Mouse (Mus musculus) retina, postnatal 7 days (tissue): ENCODE results near the gene Agap1.

Experiments
- DNase-seq: peaks from one replicate; pipeline ENCODE4 v3.0.0-alpha.2; 2012; ENCODE audit warnings: low read depth, low spot score

Gene Agap1

DNA sequence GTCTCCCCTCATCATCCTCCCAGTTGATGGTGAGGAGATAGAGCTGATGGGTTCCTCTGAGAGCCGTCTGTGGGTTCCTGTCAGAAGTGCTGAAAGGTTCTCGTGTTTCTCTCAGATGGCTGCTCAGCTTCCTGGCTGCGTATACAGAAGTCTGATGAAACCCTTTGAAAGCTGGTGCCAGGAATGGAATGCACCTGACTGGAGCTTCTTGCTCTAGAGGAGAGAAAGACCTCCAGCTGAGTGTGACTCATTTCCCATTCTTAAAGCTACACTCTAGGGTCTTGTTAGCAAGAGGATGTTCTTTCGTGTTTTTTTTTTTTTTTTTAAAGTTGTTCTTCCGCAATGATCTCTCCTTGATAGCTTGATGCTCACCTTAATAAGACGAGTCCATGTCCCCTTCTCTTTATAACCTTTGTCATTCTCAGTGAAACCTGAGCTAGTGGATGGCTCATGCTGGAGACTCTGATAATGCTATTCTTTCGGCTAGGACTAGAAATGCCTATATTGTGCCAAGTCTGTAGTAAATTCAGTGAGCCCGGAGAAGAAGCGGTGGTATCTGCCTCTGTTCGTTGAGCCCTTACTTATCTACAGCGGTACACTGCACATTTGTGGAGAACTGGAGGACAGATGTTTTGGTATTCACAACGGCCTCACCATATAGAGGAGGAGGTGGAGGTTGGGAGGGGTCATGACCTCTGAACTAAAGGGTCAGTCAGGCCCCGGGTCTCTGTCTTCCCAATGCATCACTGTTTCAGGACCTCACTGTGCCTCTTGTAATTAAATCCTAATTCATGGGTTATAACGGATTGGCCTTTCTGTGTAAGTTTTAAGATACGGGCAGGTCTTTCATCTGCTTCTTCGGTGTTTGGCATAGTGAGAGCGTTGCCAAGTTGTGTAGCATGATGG lies 2.8 kb downstream of the Agap1 start:
- DNase-seq = no peak

DNA sequence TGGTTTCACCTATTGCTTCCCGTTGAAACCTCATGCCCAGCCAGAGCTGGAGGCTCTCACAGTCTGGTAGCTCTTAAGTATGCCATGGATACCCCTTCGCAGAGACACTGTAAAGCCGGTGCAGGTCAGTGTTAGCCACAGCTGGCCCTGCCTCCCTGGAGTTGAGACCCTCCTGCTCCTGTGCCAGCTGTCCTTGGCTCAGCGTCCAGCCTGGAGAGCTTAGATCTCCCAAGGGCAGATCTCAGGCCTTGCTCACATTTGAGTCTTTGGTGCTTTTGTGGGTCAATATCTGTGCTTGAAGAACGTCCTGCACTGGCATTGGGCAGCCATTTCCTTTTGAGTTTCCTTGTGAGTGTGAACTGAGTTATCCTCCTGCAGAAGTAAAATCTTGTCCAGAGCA lies 7.3 kb downstream of the Agap1 start:
- DNase-seq = no peak

DNA sequence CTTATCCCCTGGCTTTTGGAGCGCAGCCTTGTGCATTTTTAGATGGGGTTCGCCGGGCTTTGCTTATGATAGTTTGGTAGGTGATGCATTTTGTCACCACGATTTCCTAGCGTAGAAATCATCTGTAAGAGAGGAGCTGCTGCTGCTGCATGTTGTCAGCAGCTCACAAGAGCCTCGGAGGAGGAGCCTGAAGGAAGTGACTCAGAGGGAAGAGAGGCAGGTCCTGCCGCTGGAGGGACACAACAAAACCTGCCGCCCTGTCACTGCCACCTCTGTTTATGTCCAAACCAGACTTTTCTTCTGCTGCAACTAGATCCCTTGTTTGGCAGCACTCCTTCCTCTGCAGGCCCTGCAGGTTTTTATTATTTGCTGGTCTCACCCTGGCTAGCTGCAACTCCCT lies 8.5 kb downstream of the Agap1 start:
- no peak for DNase-seq

DNA sequence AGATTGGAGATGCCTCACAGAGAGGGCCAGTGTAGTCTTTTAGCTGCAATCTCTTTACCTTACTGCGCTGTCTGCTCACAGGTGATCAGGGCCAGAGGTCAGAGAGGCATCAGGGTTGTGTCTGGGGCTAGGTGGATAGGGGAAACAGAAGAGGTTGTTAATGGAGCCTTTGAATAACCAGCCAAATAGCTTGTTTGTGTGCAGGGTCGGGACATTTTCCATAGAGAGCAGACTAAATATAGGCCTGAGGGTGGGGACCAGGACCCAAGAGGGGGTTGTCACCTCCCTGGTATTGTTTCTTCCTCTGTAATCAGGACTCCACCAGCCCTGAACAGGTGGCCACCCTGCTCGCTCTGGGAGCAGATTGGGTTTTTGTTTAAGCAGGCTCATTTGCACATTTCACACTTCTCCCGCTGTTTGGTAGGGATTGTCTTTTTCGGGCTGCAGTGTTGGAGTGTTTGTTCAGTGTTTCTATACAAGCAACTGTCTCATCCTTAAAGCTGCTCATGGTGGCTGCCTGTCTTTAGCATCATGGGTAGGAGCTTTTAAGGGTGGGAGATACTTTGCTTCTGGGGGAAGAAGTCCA lies 10.9 kb downstream of the Agap1 start:
- DNase-seq = no peak

DNA sequence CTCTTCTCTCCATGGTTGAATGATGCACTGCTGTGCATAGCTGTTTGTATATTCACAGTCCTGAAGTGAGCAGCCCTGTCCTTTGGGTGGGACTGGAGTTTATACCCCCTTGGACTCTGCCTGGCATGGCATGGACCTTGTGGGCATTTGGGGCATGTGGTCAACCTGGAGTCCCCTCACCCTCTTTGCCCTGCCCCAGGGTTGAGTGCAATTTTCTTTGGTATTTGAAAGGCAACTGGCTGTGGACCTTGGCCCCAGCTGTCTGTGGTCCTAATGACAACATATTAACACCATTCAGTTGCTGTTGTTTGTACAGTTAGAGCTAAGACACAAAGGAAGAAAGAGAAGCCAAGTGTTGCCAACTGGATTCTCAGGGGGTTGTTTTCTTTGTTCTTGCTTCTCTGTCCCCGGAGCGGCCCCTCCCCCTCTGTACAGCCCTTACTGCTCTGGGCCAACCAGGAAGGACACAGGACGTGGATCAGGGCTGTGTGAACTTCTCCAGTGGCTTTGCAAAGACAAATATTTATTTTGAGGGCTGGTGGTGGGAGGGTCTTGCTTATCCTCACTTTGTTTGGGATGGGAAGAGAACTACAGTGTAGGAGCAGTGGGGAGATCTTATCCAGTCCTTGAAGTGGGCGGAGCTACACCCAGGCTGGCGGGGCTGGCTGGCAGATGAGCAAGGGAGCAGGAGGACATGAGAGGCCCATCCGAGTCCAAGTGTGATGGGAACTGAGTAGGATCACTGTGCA lies 12.9 kb downstream of the Agap1 start:
- DNase-seq = no peak

DNA sequence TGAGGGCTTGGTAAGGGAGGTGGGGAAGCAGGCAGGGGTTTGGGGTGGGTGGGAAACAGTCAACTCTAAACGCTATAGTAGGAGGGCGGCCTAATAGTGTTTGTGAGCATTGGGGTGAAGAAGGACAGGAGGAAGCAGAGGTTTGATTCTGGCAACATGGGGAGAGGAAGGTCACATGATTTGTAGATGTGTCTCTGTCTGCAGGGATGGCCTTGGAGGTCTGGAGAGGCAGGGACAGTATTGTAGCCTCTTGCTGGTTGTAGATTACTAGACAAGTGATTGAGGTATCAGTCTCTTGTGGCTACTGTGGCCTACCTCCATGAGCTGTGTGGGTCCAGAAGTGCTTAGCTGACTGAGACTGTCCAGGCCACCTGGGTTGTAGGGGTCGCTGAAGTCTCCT lies 13.5 kb downstream of the Agap1 start:
- DNase-seq = no peak

DNA sequence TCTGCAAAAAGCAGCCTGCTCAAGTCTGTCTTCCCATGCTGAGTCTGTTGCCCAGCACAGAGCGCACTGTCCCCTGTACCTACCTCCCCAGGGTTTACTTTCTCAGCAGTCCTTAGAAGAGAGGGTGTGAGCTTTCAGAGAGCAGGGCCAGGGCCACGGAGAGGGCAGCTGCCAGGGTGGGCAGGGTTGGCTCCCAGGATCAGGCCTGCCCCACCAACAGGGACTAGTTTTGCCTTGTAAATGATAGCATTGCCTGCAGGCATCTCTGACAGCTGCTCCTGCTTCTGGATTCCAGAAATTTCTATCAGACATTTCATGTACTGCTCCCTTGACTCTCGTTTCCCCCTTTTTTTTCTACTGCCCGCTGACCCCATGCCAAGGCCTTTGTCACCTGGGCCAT lies 16.8 kb downstream of the Agap1 start:
- DNase-seq = no peak

DNA sequence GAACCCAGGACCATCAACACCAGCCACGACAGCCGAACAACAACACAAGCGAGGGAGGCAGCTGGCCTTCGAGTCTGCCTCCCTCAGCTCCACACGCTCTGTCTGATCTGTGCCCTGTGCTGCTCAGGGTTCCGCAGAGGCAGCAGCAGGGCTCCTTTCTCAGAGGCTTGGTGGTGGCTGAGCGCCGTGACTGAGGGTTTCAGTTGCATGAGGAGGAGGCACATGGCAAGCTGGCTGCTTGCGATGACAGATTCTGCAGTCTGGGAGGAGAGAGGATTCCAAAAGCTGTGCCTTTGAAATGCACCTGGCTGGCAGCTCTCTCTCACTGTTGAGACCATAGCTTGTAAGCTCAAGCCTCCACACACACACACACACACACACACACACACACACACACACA lies 17.3 kb downstream of the Agap1 start:
- no peak for DNase-seq

DNA sequence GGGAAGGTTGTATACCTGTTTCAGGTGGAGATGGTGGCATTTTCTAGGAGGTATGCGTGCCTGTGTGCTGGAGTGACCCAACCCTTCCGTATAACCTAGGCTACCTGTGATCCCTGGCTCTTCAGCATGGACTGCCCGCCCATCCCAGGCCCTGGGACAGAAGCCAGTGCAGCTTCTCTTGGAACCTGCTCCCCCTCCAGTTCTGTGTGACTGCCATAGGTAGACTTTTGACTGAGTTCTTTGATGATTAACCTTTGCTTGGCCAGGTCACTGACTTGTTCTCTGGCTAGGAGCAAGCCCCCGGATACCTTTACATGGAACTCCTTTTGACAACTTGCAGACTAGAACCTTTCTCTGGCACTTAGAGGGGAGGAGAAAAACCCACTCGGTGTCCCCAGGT lies 19.3 kb downstream of the Agap1 start:
- DNase-seq = no peak

DNA sequence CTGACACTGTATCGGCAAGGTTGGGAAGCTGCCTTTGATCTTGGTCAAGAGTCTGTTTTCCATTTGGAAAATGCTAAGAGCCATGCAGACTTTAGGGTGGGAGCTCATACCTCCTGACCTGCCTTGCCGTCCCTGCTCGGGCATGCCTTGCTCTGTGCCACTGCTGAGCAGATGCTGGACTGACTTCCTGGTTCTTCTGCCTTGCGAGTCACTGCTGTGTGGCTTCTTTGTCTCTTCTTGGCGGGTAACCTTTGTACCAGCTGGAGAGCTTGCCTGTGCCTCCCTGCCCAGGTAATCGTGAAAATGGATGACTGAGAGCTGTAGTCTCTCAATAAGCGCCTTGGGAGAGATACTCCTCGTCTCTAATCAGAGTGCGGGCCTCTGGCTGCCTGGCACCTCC lies 20.2 kb downstream of the Agap1 start:
- no peak for DNase-seq

DNA sequence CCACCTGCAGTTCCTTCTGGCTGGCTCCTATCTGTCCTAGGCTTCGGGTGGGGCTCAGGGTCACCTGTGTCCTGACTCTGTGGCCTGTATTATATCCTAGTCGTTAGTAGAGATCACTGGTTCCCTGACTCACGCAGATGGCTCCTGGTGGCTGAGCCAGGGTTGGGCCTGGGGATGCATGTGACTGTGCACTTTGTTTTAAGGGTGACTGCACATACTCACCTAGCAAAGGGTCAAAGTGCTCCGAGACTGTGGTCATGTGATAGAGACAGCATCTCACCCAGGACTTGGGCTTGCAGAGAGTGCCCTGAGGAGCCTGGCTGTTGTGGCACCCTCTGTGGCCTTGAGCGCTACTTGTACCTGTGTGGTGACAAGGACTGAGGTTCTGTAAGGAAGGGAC lies 22.4 kb downstream of the Agap1 start:
- no peak for DNase-seq

DNA sequence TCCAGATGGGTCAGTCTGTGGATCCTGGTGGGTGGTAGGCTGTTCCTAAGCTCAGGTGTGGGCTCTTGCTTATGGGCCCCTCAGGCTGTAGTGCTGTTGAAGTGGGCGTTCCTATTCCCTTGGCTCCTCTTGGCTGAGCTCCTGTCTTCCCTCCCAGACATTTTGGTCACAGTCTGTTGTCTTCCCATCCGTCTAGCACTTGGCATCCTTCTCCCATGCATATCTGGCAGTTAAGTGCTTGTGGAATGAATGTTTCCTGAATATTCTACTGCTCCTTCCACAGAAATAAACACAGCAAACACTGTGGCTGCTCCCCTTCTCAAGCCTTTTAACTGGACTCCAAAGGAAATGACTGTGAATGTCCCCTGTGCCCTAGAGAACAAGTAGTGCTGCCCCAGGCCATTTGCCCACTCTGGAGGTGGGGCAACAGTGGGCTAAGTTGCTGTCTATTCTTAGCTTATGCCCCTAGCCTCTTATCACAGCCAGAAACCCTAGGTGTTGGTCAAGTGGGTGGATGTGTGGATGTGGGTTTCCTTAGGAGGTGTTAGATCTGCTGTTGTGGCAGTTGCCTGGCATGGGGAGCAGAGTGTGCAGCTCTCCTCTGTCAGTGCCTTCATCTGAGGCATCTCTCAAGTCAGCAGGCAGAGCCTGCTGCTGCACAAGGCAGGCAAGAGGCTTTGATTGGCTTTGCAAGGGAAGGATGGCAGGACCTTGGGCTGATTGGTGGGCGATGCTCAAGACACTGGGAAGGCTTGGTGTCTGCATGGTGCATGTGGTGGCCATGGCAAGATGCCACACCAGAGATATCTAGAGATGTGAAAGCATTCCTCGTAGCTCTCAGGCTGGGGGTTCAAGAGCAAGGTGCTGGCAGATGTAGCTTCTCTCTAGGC lies 24.2 kb downstream of the Agap1 start:
- DNase-seq = no peak

DNA sequence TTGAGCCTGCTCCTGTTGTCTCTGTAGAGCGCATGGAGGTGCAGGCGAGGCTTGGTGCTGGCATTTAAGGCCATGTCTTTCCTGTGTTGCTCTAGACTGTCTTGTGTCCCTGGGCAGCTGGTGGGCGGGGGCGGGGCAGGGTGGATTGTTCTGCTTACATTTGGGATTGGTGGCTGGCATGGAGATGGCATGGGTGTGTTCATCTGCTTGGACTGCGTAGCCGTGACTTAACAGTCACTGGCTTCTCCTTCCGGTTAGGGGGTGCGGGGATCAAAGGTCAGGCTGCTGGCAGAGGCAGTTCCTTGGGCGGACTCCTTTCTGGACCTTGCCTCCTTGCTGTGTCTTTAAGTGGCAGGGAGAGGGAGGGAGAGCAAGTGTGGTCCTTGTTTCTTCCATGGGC lies 26.5 kb downstream of the Agap1 start:
- DNase-seq = no peak

DNA sequence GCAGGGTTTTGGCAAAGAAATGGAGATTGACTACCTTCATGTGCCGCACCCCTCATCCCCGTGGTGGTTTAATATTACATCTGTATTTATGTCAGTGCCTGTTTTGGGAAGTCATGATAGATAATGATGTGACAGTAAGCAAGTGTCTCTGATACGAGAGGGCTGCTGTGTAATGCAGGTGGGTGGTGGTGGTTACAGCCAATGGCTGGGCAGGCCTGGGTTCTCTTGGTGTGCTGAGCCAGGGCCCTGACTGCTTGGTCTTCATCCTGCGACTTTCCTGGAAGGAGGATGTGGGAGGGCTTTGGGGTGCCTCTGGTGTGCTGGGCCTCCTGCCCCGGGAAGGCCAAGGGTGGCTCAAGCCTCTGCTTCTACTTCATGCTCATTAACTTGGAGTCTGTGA lies 28.2 kb downstream of the Agap1 start:
- no peak for DNase-seq

DNA sequence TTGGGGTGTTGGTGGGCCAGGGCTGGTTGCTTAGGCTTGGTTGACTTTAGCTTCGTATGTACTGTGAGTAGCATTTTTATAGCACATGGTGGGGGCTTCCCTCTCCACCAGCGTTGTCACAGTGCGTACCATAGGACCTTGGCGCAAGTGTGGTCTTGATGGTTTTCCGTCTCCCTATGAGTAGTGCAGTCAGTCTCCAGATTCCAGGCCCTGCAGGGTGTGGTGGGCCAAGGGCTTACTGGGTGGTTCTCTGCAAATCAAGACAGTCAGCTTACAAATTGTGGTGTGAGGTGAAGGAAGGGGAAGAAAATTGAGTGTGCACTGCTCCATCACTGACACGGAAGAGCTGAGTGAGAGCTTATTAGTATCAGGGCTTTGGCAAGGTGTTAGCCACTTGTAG lies 32.3 kb downstream of the Agap1 start:
- DNase-seq = no peak

DNA sequence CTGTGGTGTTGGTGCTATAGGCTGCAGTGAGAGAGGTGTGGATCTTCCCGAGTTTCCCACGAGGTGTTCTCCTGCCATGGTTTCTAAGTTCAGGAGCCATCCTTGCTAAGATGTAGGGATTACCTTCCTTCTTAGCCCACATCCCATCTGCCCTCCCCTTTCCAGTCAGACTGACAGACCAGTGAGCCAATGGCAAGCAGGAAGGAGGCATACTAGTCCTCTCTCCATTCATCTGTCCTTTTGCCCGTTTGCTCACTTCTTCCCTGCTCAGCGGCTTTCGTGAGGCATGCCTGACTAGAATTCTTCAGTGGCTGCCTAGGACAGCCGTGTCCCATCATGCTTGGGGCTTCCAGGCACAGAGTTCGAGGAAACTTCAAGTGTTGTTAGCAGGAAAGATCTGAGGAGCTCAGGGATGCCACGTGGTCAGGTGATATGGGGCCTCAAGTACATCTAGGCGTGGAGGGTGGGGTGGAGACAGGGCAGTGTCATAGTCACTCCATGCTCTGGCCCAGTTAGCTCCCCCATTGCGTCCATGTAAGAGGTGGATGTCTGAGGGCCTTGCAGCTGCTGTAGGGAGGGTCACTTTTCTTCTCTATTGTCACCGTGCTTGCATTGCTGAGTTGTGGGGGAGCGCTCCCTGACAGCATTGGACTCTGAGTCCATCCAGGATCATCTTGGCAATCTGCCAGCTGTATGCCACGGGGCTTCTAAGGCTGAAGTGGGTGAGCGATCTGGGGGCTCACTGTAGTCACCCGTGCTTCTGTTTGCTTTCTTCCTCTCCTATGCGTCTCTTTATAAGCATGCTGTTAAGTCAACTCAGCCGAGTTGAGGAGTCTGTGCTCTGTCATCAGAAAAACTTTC lies 34.7 kb downstream of the Agap1 start:
- DNase-seq = peak; percentile 53

DNA sequence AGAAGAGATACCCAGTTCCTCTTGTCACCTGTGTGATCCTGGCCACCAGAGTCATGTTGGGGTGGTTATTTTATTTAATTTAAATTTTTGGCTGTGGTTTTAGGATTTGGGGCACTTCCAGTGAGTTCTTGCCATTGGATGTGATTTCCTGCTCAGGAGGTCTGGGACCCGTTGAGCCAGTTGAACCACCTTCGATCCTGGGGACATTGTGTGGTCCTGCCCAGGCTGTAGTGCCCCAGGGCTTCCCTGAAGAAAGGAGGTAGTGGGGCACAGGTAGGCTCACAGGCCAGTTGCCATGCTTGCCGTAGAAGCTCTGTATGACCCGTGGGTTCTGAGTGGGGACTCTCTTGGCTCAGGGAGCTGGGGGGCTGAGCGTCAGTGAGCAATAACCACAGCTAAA lies 38.6 kb downstream of the Agap1 start:
- DNase-seq = no peak

DNA sequence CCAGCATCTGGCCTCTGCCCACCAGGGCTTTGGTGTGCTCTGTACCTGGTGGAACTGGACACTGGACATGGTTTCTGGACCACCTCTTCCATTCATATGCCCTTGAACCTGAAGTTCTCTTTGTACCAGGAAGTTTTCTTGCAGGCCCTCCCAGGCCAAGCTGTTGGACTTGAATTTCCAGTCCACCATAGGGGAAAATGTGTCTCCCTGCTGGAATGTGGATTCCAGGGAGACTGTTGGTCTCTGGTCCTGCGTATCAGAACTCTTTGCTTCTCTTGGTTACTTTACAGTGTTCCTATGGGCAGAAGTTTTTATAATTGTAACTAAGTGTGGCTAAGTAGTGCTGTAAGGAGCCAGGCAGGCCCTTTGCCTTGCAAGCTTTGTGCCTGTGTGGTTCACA lies 40.2 kb downstream of the Agap1 start:
- no peak for DNase-seq

DNA sequence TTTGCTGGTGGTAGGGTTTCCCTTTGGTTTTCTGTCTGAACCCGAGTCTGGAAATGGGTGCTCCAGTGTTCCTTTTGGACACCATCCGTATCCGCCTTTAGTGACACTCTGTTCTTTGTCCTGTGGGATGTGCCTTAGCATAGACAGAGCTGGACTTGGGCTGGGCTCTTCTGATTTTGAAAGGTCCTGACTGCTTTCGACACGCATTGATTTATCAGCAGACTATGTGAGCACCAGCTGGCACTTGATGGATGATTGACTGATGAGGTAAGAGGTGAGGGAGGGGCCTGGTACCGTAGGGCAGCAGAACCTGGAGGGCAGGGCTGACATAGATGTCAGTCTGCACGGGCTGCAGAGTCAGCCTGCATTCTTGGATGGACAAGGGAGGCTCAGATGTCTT lies 41.6 kb downstream of the Agap1 start:
- no peak for DNase-seq

DNA sequence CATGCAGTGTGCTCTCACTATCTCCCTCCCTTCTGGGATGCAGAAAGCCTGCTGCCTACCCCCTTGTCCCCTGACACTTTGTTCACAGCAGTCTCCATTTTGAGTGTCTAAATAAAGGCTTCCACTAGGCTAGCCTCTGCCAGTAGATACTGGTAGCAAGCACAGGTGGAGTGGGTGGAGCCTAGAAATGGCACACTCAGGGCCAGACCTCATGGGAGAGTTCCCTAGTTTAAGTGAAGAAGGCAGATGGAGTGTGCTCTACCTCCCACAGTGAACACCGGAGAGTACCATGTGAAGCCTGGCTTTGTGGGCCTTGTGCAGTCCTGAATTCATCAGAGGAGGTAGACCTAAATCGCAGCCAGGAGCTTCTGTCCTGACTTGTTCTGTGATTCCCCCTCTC lies 46.3 kb downstream of the Agap1 start:
- DNase-seq = no peak

DNA sequence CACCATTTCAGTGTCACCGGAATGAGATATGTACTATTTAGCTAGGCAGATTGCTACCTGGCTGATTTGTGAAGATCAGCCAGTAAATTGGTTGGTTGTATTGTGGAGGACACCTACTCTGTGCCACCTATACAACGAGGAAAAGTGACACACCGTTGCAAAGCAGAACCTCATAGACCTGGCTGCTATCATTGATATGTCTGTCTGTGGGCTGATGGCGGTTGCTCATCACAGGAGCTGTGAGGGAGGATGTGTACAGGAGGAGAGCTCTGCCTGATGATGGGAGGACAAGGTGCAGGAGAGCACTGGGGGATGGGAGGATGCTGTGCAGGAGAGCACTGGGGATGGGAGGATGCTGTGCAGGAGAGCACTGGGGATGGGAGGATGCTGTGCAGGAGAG lies 46.7 kb downstream of the Agap1 start:
- DNase-seq = no peak
